Mouse (Mus musculus): ENCODE measurements at regions not wholly inside any gene's neighbourhood (a gene's known extent, or its start where the extent isn't known, plus 50 kb on each side); places are given as distances from the start of the nearest gene placed in this dataset.

DNA sequence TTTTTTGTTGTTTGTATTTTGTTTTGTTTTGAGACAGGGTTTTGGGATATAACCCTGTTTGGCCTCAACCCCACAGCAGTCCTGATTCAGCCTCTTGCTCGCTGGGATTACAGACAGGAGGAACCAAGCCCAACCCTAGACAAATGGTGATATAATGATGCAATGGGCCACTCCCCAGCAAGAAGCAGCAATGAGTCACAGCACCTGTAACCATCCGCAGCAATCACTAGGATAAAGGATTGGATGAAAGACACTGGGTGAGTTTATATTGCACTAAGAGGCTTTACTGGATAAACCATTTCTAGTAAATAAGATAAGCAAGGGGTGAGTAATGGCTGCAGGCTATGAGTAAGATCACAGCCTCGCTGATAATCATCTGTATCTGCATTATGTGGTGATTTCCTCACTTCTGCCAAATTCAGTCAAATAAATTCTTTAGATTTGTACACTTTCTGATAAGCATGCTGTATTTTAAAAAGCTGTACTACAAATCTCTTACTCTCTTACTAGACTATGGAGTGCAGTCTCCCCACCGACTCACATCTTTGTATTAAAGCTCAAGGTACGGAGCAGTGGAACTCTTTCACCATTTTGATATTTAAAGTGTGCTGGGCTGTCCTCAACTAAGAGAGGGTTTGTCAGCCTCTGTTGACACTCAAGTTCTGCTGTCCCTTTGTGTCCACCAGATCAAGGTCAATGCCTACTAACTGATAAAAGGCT lies 57.6 kb upstream of the Tle4 start:
- DNase-seq = no peak

All from thymus, postnatal 25 days (tissue).